In genomic region chr11:106418622-106419196, GRCm38 (mm10) we compare ENCODE assay signal across 8 mouse cellular contexts. TPM values are rescaled to one million over a fixed set of nuclear protein-coding genes. Genes with fewer than 3 reads are reported as not detected.
A peak's percentile ranks its signal among the peaks of the same experiment; 100 is the strongest.
DNase-seq lines count a peak whose midpoint lies in the region; ATAC-seq and TF ChIP-seq lines count a peak whose summit lies in the region.

No protein-coding gene starts in this region.

- no peaks in the 10 kb centered on the region for H3K27me3 ChIP-seq in intestine, embryonic 15.5 days (replicated peaks)

- no peaks in the 10 kb centered on the region for H3K9me3 ChIP-seq in intestine, embryonic 15.5 days

- H3K4me2 ChIP-seq in intestine, embryonic 15.5 days (replicated peaks): no peak overlapping the region

- intact Hi-C loops in gastrocnemius, adult 2 months (cut with DNase I): loop anchor here (1.0 to 10.0 kb wide), 3 partner anchors 73 to 326 kb away; no protein-coding TSS in a partner anchor
- intact Hi-C loops in left cerebral cortex, postnatal 10 days (cut with DNase I): loop anchor here (1.0 to 5.0 kb wide), 3 partner anchors 74 to 324 kb away; no protein-coding TSS in a partner anchor

- no peak overlapping the region for H3K9ac ChIP-seq in intestine, embryonic 15.5 days

- ATAC-seq in intestine, embryonic 15.5 days: peak; percentile 55

- DNase-seq in ZHBTc4 (ENCODE audit: low read depth, low spot score): peak; percentile 91
- peak; percentile 82 for DNase-seq in cerebellum, postnatal 36 days
- DNase-seq in gastrocnemius, adult 2 months: peak; percentile 86
- peak; percentile 82 for DNase-seq in left cerebral cortex, postnatal 10 days (ENCODE audit: extremely low spot score in 1 of 2, low spot score in 2 of 2)
- peak; percentile 93 for DNase-seq in mesoderm, embryonic 11.5 days (ENCODE audit: low read depth, low spot score)
- peak; percentile 82 for DNase-seq in right cerebral cortex, postnatal 4 days
- peak; percentile 78 for DNase-seq in yolk sac, embryonic 10.5 days (ENCODE audit: low spot score)

- 34% methylated on average over 4 of the region's 4 CpGs for WGBS in intestine, embryonic 15.5 days

- H3K36me3 ChIP-seq in intestine, embryonic 15.5 days: no peaks in the 10 kb centered on the region

- no peak overlapping the region for H3K27ac ChIP-seq in gastrocnemius, adult 2 months
- H3K27ac ChIP-seq in intestine, embryonic 15.5 days: 0 out of 2 replicates have a peak overlapping the region, but pooled peaks have one; percentile 24

- no peaks in the 10 kb centered on the region for H3K4me1 ChIP-seq in intestine, embryonic 15.5 days (replicated peaks)

- H3K4me3 ChIP-seq in gastrocnemius, adult 2 months: no peak overlapping the region
- no peak overlapping the region for H3K4me3 ChIP-seq in intestine, embryonic 15.5 days (replicated peaks)

- TF ChIP-seq CTCF in gastrocnemius, adult 2 months (IDR thresholded peaks at IDR 0.05): peak; percentile 100

RNA-seq across cellular contexts. Expression of gene Icam2, which starts 30.8 kb away (rescaled TPM):
- 1 to 10 TPM; 4.2 to 6.2 TPM for total RNA-seq in gastrocnemius, adult 2 months (2021)
- polyA plus RNA-seq in intestine, embryonic 15.5 days (2015; fragmentation: Nextera tagmentation; extraction: Ambion mirVana): 38.1 and 39.3 TPM in 2 replicates
- 1 to 10 TPM; 4.8 to 5.6 TPM for total RNA-seq in left cerebral cortex, postnatal 10 days (2021)

RNA-seq across cellular contexts. Expression of gene Prr29, which starts 53.4 kb away (rescaled TPM):
- total RNA-seq in gastrocnemius, adult 2 months (2021): 1 to 10 TPM; 3.9 to 6.5 TPM
- 0.34 and 0.69 TPM in 2 replicates for polyA plus RNA-seq in intestine, embryonic 15.5 days (2015; fragmentation: Nextera tagmentation; extraction: Ambion mirVana)
- total RNA-seq in left cerebral cortex, postnatal 10 days (2021): not detected

Comparison
In these comparisons a context has a peak if more than half of its experiments do, and no peak if none do; other contexts are left out.
1. RNA of gene Prr29, which starts 53.4 kb away (total RNA-seq): 3.9 to 6.5 TPM in gastrocnemius, adult 2 months; not detected in left cerebral cortex, postnatal 10 days; every median in the first group is over 4 times any median in the second.
2. Peak in every context shown above with its lines, with median percentiles within 50 percentile points of each other: DNase-seq.